Mouse (Mus musculus) cerebellum, postnatal 36 days (tissue): ENCODE data around the gene Commd4.
A peak's percentile ranks its signal among the peaks of the same experiment; 100 is the strongest.
"Not testable (repeated sequence)": the region's sequence is repeated elsewhere in the genome, so short reads cannot be mapped to it uniquely, and the experiment has no call there.

ENCODE experiments used
- DNase-seq, 2 experiments: peaks; one replicate each; pipeline ENCODE4 v3.0.0; 2021 to 2022; ENCODE audit warnings: mixed read lengths in 2 of 2

The Commd4 gene

DNA sequence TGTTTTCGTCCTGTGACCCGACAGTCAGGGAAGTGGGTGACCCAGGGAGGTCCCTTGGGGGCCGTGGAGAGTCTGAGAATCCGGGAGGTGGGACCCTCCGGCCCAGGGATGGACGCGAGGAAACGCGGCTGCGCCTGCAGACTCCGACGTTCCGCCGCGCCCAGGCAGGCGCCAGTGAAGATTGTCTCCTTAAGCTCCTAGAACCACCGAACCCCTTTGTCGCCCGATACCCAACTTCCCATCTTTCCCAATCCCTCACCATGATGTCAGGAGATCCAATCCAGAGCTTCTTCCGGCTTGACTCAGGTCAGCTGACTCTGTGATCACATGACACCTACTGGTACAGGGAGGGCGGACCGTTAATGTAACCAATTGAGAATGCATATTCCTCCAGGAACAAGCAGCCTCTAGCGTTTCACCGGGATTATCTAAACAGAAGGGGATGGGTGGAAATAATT lies at the start of gene Commd4:
TSS of gene Commd4 (minus strand) at position 319 of the 458 bp plus-strand sequence.
- DNase-seq = peak; percentile 87 to 92

DNA sequence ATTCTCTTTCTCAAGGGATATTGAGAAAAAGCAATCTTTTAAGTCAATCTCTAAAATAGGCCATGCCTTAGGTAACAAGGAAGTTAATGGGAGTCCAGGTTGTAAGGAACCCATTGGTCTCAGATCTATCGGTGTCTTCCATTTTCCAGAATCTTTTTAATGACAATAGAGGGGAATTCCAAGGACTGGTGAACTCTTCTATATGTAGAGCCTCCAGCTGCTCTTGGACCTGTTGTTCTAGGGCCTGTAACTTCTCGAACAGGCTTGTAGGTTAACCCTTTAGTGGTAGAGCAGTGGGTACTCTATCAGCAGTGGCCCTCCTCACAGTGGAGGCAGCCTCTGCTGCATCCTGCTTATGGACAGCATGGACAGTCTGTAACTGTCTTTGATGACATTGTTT lies 48.8 kb upstream of the Commd4 start:
- DNase-seq = no peak

DNA sequence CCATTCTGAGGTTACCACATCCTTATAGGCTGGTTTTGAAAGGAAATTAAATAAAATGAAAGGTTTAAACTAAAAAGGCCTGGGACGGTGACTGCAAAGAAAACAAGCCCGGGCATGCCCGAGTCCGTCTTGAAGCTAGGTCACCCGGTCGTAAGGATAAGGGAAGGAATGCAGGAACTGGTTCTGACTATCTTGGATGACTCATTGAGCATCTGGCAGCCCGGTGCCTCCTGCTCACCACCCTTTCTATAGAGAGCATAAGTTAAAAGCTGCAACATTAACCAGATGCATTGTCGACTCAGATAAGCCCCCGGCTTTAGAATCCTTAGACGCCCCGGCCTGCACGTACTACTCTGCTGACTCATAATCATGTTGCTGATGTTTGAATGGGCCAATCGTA lies 45.4 kb upstream of the Commd4 start:
- DNase-seq = not testable (repeated sequence)

DNA sequence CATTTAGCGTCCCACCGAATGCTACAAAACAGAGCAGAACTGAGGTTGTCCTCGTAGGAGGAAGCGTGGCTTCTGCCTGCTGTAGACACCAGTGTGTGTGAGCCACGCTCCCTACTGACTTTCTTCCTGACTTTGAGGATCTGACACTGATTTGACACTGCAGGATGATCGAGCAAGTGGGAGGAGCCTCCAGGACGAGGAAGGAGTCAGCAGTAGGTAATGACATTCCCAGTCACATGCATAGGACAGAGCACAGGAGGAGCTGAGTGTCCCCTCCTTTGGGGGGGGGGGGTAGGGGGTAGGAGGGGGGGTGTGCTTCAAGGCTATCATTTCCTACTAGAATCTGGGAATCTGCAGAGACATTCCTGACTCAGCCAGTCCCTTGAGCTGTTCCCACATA lies 44.9 kb upstream of the Commd4 start:
- no peak for DNase-seq

DNA sequence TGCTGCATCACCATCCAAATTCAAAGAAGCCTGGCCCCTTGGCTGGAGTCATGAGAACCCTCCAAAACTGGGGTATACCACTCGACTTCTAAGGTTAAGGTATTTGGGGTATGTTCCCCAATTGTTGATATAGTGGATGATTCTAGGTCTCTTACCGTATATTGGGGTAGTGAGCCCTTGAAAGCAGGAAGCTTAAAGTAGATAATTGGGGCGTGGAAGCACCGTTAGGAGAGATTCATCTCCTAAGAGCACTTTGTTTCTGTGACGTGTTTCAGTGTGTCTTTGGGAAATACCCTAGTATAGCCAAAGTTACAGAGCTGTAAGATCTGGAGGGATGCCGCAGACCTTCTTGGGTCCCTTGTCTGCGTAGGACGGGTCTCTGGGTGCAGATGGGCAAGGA lies 39.3 kb upstream of the Commd4 start:
- DNase-seq = no peak

DNA sequence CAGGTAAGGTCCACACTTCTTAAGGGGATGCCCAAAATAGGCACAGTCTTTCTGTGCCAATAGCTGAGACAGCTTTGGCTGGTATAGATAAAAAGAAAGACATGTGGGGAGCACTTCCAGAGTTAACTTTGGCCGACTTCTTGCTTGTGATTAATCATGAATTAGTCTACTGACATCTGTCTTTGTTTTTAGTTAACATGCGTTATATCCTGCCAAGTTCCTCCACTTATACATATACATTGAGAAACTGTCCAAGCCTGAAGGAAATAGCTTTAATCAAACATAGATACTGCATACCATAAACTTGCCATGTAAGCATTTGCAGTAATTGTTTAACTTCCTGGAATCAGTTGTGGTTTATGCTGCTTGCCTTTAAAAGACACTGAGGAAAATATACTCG lies 38.6 kb upstream of the Commd4 start:
- DNase-seq = no peak

DNA sequence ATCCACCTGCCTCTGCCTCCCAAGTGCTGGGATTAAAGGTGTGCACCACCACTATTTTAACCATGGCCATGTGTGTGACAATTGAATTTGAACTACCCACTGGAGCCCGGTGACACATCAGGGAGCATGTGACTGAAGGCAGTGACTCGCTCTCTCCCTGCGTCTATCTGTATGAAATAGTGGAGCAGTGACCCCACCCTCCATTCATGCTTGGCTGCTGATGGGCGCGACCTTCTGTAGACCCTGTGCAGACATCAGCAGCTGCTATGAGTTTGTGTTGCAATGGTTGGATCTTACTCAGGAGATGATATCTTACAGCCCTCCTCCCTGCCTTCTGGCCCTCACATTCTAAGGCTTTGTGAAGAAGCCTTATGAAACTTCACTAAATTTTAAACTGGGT lies 10.3 kb upstream of the Commd4 start:
- no peak for DNase-seq

DNA sequence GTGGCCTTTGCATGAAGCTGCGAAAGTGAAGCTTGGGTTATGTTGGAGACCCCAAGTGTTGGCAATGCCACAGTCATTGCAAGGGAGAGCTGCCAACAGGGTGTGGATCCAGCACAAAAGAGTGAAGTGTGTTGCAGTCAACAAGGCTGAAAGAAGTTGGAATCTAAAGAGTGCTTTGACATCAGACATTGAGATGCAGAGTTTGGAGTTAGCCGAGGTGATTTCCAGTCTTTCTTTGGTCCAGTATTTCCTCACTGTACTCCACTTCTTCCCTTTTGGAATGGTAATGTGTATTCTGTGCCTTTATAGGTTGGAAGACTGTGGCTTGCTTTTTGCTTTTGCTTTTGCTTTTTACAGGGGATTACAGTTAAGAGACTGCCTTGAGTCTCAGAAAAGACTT lies 8.0 kb upstream of the Commd4 start:
- no peak for DNase-seq

DNA sequence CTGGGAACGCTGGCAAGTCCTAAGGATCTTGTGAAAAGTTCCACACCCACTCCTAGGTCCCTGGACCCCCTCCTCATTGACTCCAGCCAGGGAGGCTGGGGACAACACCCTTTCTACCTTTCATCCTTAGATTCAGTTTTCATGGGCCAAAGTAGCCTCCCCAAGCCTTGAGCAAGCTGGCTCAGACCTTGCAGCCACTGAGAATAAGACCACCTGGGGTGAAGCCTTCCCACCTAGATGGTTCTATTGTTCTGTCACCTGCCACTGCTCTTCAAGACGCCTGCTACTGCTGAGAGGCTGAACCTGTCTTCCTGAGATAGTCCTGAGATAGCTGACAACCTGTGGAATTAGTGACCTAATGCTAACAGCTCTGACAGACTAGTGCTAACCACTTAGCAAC lies 5.0 kb upstream of the Commd4 start:
- DNase-seq = no peak

DNA sequence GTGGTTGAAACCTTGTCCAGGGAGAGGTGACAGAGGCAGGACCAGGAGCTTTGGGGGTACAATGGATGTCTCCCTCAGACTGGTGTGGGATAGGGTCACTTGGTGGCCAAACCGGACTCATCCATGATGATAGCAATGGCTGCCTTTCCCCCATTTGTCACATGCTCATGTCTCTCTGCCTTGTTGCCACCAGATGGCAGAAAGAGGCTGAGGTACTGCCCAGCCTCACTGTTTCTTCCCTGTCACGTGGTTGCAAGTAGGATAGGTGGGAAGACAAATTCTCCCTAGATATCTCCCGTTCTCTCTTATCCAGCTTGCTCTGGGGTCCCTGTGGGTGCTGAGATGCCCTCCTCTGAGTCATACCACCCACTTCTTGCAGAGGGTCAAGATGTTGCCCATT lies 4.4 kb upstream of the Commd4 start:
- DNase-seq = no peak

DNA sequence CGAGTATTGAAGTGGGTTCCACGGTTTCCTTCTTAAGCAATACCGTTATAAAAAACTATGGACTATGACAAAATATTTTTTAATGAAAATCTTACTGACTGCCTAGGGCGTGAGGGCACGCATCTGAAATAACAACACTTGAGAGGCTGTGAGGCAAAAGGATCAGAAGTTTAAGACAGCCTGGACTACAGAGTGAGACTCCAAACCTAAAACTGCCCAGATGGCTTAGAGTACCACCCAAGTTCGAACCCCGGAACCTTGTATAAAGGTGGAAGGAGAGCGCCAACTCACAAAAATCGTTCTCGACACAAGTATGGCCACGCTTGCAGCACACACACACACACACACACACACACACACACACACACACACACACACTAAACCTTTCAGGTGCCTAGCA lies 375 bp upstream of the Commd4 start:
- DNase-seq = no peak

DNA sequence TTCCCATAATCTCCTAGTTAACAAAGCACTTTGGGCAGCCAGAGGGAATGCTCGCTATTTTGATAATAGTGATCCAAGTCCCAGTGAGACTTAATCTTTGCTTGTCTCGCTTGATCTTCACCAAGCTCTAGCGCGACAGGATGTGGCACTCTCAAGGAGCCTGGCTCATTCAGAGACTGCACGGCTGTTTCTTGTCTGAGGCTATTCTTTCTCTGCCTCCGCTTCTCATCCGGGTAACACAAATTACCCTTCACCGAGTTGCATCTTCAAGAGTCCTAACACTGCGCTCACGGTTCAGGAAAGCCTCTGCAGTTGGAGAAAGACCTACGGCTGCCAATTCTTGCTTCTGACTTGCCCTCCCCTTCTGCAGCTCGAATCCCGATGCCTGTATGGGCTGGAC lies 632 bp downstream of the Commd4 start:
- DNase-seq = no peak

DNA sequence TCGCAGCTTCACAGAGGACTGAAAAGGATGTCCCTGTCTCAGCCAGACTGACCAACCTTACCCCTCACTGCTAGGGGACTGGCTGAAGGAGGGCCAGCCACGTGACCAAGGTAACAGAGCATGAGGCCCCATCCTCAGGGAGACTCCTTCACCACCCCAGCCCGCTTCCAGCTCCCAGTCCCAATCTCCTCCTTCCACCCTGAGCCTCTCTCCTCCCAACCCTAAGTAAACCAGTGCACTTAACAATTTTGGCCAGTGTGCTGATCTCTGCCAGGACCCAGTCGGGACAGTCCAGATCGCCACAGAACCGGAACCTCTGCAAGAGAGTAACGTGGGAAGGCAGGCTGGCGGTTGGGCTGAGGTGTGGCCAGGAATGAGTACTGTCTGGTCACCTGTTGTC lies 1.3 kb downstream of the Commd4 start:
- DNase-seq = no peak

DNA sequence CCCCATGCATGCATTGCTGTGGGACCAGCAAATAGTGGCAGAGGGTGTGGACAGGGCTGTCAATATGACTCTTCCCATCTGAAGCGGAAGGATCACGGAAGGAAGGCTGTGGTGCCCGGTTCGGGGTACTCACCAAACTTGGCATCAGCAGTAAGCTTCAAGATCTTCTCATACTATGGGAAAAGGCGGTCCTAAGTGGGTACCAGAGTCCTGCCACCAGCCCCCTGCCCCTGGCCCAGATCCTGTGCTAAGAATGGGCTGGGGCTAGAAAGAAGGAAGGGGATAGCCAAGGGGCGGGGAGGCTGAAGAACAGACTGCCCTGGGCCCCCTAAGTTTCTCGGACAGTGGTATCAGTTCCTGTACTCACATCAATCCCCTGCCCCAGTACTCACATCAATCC lies 1.7 kb downstream of the Commd4 start:
- DNase-seq = no peak

DNA sequence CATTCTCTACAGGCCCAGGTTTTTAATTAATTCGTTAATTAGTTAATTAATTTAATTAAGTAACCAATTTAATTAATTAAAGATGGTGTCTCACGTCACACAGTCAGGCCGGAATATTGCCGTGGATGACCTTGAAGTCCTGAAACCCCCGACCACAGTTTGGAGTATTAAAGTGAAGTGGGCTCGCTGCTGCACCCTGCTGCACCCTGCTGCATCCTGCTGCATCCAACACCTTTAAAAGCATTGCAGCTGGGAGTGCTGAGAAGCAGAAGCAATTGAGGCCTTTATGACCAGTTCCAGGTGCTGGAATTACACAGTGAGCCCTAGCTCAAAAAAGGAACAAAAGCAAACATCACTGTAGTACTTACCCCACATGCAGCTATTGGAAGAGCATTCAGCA lies 5.8 kb downstream of the Commd4 start:
- no peak for DNase-seq

DNA sequence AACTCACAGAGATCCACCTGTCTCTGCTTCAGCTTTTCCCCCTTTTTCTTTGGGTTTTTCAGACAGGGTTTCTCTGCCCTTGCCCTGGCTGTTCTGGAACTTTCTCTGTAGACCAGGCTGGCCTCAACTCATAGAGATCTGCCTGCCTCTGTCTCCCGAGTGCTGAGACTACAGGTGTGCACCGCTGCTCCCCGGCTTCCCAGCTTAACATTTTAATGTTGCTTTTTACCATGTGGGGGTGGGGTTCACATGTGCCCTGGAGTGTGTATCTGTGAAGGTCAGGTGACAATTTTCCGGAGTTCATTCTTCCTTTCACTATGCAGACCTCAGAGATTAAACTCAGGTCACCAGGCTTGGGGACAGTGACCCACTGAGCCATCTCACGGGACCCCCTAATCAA lies 7.9 kb downstream of the Commd4 start:
- no peak for DNase-seq

DNA sequence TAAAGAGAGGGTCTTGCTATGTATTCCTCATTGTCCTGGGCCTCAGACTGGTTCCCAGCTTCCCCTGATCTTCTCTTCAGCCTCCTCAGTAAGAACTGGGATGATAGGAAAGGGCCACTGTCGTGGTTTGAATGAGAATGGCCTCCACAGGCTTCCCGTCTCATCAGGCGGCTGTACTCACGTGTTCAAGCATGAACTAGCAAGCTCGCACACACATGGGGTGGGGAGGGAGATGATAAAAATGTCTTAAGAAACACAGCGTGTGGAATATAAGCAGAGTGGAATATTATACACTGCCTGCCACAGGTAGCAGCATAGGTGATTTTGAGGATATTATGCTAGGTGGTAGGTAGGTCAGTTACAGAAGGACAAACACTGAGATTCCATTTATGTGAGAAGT lies 9.1 kb downstream of the Commd4 start:
- DNase-seq = no peak

DNA sequence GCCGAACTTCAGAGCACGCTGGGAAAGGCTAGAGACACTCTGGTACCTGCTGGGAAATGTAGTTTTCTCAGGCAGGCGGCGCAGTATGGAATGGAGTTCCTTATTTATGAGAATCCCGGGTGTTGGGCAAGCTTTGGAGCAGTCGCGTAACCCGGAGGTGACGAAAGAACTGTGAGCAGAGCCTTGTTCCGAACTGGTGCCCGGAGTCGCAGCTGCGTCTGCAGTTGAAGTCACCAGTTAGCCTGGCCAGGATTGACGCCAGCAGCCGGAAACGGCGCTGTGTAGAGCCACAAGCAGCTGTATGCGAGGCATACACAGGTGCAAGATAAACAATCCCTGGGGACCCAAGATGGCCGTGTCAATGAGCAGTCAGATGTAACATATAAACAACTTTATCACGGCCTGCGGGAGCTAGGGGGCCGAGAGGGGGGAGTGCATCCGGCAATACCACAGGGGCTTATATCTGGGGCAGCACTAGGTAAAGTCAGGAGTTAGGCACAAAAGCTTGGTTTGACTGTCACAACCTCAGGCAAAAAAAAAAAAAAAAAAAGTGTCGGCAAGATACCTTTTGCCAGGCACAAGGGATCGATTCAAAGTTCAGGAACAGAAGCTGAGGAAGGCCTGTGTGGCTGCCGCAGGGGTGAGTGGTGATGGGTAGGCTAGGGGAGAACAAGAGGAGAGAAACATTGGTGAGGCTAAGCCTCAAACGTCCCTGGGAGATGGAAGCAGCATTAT lies 9.8 kb downstream of the Commd4 start, which contains the start of gene Neil1:
TSS of gene Neil1 (minus strand) at position 162 of the 735 bp plus-strand sequence.
- DNase-seq = peak; percentile 84 to 88

DNA sequence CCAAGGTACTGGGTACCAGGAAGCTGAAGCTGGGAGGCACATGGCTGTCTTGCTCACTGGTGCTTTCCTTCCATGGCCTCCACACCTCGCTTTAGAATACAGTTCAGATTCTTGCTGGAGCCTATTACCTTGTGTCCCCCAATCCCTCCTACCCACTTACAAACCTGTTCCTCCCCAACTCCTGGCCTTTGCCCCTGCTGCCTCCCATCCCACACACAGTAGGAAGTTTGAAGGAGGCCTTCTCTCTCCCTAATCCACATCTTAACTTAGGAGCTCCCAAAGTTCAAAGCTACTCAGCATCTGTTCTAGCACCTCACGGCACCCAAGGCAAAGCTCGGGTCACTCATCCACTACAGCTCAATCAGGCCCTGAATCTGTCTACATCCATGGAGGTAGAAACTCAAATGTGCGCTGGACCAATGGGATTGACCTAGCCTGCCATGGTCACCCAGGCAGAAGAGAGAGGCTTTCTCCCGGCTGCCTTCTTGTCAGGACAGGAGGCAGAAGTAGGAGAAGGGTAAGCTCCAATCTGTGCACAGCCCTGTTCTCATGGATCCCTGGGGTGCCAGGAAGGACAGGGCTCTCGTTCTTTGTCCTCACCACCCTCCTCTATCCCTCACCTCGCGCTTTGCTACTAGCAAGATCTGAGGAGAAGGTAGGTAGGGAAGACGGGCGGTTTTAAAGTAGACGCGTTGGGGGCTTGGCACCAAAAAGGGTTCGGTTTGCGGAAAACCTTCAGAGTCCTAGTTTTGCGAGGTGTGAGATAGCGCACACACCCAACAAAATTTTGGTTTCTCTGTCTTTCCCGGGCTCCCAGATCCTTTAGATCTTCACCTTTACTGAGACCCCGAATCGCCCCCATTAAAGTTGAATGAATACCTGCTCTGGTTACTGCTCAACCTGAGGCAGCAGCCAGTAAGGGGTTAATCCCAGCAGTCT lies 10.7 kb downstream of the Commd4 start:
- peak in 1 of 2 experiments; percentile 42 for DNase-seq

DNA sequence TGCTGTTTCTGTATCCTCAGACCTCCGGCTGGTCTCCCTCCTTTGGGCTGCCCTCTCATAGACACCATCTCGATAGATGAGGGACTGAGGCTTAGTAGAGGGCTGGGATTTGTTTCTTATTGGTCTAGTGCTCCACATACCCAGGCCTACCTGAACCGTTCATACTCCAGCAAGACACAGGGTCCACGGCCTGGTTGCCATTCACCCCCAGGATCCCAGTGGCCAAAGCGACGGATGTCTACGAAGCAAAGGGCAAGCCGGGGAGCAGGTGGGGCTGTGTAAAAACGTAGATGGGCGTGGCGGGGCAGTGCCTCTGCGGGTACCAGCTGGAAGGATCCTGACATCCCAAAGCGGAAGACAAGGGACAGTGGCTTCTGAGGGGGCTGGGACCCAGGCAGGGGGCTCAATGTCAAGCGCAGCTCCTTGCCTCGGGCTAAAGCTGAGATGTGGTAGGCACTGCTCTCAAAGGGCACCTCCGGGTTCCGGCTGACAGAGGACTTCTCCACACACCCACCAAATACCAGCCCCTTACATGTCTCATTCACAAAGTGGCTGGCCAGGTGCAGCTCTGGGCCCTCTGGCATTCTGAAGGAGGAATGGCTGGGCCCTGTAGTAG lies 11.6 kb downstream of the Commd4 start:
- DNase-seq = no peak

DNA sequence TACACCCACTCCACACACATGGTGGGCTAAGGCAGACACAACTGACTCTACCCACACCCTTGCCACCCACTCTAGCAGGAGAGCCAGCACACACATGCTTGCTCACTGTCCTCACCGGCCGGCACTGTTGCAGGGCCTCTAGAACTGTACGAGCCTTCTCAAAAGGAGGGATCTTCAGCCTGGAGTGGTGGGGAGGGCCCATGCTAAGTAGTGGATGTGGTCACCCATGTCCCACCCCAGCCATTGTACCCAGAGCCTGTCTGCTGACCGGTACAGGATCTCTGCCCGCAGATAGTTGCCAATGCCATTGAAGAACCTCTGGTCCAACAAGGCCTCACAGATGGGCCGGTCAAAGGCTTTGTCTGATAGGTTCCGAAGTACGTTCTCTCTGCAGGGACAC lies 13.3 kb downstream of the Commd4 start:
- DNase-seq = no peak

DNA sequence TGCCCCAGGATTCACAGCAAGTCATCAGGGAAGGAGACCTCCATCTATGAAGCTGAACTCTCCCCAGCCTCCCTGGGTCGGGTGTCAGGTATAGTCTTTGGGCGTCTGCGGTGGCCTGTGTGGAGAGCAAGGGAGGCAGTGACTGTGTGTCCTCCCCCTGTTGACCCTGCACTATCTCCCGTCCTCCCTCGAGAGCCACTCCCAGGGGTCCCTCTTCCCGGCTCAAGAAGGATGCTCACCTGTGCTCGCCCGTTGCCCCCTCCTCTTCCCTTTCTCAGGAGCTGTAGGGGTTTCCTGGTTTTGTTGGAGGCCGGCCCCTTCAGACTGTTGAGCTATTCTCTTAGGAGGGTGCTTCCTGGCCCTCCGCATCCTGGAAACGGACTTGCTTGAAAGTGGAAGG lies 14.9 kb downstream of the Commd4 start:
- no peak for DNase-seq
